Mouse (Mus musculus): ENCODE data around the gene Mpp6. TPM values are rescaled to one million over a fixed set of nuclear protein-coding genes. Genes with fewer than 3 reads are reported as not detected.

Mpp6 gene
- polyA plus RNA-seq, 1 experiment: 43.9 TPM

DNA sequence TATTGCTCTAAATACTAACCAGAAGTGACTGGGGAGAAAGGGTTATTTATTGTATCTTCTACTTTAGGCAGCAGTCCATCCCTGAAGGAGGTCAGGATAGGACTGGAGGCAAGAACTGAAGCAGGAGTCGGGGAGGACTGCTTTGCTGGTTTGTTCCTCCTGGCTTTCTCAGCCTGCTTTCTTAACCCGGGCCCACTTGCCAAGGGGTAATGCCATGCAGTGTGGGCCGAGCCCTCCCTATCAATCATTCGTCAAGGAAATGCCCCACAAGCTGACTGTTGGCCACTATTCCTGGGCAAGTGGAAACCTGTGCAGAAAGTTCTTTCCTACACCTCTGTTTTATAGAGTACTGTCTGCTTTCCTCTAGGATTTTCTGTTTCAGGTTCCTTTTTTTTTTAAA is 39.3 kb downstream of the Mpp6 start:
- DNase-seq (ENCODE audit: low spot score): no peak

DNA sequence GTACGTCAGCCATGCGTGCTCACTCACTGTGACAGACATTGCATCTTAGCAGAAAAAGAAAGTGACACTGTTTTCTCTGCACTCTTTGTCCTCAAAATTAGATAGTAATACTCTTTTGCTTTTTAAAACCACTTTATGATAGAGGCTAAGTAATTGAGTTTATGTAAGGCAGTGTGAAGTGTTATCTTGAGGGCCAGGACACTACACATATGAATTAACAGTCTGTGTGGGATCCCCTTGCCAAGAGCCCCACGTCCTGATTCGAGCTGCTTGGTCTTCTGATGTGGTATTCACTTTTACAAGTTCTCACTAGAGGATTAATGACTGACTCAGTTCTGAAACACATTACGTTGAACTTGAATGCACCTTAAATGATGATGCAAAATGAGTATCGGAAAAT is 49.8 kb downstream of the Mpp6 start:
- DNase-seq (ENCODE audit: low spot score): no peak

DNA sequence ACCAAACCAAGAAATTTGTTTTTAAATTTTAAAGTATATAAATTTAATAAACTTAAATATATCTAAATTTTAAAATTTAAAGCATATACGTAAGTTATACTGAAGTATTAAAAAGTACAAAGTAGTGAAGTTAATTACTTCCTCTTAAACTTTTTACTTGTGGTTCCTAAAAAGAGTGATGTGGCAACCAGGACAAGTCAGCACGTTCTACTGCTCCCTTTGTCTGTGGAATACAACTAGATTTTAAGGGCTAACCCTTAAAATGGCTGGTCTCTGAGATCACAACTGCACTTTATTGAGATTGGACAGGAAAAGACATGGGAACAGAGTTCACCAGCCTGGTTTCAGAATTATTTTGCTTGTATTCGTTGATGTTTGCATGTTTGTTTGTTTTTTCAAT is 53.0 kb downstream of the Mpp6 start:
- no peak for DNase-seq (ENCODE audit: low spot score)

DNA sequence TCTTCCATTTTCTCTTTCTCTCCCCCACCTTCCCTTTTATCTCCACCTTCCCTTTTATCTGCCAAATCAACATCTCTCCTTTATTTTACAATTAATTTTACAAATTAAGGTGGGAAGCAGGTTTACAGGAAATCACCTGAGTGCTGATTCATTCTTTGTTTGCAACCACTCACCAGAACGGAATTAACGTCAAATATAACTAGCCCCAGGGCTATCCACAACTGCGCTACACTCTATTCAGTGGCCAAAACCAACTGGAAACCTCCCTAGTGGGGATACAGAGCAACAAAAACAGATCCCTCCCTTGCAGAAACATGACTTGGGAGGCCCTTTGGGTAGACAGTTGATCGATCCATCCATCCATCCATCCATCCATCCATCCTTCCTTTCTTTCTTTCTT is 58.8 kb downstream of the Mpp6 start:
- DNase-seq (ENCODE audit: low spot score): no peak

DNA sequence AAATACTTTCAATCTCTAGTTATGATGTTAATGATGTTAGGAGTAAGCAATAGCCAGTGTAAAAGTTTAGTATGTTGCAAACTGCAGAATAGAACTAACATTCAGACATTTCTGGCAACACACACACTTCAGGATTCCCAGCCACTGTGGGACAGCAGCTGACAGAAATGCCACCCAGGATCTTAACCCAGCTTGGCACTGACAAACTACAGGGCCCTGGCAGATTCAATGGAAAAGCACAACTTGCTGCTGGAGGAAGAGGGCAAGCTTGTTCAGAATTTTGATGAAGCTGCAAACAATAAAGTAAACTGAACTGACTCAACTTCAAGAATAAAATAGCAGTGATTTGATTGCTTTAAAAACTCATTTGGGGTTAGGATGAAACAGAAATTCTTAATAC is 59.7 kb downstream of the Mpp6 start:
- no peak for DNase-seq (ENCODE audit: low spot score)

DNA sequence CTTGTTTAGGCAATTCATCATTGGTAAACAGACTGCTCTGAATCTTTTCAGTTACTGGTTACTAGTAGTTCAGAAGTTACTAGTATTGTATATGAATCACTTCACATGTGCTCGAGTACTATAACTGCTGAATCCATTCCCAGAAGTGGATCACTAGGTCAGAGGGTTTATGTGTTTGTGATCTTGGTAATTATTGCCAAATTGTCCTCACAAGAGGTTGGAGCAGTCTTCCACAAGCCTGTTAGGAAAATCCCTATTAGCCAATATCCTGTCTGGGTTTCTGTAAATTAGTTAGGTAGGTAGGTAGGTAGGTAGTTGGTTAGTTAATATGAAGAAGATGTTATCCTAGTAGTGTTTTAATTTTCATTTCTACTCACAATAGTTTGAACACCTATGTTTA is 65.7 kb downstream of the Mpp6 start:
- DNase-seq (ENCODE audit: low spot score): no peak

DNA sequence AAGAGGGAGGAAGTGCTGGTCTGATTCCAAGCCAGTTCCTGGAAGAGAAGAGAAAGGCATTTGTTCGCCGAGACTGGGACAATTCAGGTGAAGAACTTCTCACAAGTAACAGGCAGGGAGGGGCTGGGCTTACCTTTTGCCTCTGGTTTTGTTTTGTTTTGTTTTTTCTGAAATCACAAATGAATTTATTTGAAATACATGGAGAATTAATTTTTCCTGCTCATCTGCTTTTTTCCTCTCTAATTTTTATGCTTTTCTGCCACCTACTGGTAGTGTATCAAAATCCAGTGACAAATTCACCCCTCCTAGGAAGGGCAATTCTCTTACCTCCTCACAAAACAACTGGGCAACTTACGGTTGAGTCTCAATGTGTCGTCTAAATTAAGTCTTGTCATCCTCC is 70.1 kb downstream of the Mpp6 start:
- no peak for DNase-seq (ENCODE audit: low spot score)

DNA sequence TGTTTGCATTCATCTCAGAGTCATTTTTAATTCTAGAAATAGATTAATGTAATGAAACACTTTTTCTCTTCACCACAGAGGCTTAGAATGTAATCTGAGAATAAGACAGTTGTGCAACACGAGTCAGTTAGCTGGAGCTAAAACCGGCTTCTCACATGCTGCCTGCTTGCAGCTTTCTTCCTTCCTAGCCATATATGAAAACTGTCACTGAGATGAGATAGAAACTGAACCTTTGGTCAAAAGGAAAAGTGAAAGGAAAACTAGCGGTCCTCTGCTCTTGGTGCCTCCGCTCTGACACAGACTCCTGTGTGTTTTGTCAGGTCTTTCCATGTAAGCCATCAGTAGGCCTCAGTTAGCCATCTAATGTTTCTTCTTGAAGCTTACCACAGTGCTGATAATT is 77.9 kb downstream of the Mpp6 start:
- no peak for DNase-seq (ENCODE audit: low spot score)

DNA sequence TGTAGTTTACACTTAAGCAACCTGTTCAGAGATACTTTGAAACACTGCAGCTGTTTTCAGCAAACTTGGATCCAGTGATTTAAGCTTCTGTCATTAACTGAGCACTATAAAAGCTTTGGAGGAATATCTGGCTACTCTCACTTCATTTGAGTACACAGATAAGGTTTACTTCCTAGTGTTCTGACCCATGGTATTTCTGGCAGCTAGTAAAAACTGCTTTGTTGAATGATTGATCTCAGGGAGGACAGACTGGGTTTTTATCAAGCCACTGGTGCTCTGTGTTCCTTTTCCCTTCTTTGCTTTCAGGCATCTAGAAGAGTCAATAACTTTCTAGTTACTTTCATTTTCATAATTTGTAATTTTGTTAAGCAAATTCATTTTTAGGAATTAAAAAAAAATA is 79.3 kb downstream of the Mpp6 start:
- DNase-seq (ENCODE audit: low spot score): no peak

DNA sequence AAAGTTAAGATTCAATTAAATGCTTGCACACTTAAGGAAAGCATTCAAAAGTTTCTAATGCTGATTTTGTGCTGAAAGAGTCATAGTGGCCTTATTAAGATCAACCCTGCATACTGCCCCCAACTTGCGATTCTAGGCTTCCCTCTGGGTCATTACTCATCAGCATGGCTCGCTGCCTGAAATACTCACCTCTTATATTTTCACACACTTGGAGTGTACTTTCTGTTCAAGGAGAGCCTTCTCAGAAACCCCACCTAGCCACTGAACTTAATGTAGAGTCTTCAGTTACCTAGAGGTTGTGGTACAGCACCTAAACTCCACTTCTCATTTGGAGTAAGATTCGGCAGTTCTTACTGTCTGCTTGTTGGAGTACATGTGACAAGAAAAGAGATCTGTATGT is 81.6 kb downstream of the Mpp6 start:
- no peak for DNase-seq (ENCODE audit: low spot score)

DNA sequence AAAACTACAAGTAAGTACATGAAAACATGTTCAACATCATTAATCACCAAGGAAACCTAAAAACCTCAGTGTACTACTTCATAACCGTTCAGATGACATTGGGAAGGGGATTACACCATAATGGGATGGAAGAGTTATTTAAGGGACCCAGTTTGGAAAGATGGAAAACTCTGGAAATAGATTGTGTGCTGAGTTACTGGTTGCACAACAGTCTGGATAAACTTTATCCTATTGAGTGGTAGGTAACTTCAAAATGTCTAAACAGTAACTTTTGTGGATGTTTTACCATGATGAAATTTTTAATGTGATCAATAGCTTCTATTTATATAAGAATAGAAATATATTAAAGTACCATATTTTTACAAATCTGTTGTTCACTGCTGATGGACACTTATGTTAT is 82.1 kb downstream of the Mpp6 start:
- DNase-seq (ENCODE audit: low spot score): no peak

DNA sequence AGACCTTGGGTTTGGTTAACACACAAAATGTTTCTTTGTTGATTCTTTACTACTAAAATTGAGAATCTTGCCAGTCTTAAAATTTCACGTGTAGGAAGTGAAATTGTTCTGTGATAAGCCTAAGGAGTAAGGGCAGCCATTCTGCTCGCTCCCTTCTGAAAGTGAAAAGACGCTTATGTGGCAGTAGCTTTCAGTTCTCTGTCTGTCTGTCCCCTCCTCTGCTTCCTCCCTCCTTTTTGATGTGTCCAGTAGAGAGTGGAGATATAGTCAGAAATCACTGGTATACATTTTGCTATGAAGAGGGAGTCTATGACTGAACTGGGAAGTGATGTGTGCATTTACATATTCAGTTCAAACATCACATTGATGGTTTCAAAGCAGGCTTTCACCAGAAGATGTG is 82.8 kb downstream of the Mpp6 start:
- DNase-seq (ENCODE audit: low spot score): no peak

DNA sequence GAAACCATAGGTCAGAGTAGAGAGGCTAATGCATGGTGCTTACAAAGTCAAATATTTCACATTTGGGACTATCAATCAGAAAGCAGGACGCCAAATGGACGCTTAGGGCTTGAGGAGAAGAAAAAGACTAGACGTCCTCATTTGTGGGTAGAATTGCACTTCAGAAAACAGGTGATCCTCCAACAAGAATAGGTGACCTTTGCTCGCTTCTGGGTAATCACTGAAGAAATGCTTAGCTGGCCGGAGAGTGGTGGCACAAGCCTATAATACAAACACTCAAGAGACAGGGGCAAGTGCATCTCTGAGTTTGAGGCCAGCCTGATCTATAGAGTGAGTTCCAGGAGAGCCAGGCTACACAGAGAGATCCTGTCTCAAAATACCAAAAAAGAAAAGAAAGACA is 83.8 kb downstream of the Mpp6 start:
- DNase-seq (ENCODE audit: low spot score): no peak

DNA sequence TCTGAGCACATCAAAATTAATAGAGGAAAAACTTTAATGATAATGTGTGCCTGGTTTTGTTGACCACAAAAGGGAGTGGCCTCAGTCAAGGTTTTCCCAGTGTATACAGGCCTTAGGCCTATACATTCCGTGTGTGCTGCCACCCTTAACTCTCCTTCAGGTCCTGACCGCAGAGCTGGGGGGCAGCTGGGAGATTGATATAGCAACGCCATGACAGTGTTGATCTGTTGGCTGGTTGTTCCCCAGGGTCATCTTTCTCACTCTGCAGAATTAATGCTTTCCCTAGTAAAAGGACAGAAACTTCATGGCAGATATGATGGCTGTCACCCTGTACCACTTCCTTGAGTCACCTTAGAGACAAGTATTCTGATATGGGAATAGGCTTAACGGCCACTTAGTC is 94.3 kb downstream of the Mpp6 start:
- no peak for DNase-seq (ENCODE audit: low spot score)

DNA sequence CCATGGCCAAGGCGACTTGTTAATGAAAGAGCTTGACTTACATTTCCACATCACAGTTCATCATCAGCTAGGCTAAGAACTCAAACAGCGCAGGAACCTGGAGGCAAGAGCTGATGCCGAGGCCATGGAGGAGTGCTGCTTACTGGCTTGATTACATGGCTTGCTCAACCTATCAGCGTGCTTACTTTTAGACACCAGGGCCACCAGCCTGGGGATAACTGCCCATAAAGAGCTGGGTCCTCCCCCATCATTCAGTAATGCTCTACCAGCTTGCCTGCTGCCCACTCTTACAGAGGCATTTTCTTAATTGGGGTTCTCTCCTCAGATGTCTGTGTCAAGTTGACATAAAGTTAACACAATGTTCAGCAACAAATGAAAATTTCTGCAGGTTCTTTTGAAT is 95.1 kb downstream of the Mpp6 start:
- DNase-seq (ENCODE audit: low spot score): no peak

DNA sequence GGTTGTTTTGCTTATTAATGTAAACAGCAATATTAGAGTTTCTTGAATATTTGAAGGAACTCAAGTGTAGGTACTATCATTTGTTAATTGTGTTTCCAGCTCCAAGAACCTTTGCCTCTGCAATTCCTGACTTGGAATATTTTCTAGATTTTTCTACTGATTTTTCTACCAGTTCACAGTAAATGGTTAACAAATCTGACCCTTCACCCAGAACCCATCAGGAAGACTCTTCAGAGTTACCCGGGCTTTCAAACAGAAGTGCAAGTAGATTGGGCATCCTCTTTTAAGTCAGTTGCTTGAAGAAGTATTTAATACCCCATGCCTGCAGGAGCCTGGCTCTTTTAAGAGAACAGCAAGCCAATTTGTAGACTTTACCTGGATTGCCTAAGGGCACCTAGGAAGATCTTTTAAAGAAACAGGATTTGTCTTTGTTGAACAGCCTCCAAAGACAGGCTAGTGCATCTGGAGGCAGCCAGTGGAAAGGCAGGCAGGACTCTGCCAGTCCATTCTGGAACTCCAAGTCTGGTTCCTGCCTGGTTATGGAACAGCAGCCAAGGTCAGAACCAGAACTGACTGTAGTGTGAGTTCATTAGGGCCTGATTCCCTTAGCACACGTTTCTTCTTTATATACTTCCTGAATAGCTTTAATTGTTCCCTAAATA is 104.8 kb downstream of the Mpp6 start:
- DNase-seq (ENCODE audit: low spot score): no peak

DNA sequence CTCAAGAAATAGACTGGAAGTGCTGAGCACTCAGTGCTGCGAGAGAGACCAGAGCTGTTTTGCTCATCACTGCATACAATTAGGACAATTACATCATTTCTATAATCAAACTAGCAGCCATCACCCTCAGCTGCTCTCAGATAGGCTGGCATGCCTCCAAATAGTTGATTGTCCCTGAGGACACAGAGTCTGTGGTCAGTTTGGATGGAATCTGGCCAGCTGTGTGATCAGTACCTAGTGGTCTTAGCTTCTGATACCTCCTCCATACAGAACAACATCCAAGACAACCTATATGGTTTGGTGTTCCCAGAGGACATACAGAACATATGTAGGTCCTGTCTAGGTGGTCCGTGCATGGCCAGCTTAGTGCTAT is 105.3 kb downstream of the Mpp6 start:
- no peak for DNase-seq (ENCODE audit: low spot score)

DNA sequence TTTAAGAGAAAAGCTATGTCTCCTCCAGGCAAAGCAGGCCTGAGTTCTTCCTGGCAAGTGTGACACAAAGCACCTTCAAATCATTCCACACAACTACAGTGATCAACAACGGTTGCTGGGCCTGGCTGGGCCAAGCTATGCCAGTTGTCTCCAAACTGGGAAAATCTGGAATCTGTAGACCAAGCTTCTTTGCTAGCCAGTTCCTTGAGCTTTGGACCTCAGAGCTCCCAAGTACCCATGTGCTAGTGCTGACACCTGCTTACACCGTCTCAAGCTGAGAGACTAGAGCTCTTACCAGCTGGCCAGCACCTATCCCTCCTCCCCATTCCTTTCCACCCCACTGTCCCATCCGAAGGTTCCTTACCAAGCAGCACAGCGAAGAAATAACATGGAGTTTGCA is 105.9 kb downstream of the Mpp6 start:
- DNase-seq (ENCODE audit: low spot score): no peak

DNA sequence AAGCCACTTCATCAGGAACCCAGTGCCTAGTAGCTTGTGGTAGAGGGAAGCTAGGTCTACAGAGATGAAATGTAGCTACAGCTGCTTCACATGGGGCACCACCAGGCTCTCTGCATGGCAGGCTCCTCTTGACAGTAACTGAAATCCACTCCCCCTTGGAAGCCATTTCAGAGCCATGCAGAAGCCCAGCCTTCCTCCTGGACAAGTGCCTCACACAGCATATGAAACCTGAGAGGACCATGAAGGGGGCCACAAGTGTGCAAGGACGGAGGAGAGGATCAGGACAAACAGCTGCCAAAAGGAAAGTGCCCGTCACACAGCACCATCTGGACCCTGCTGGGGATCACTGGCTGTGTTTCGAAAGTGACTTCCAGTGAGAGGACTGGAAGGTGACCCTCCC is 108.6 kb downstream of the Mpp6 start:
- DNase-seq (ENCODE audit: low spot score): no peak

DNA sequence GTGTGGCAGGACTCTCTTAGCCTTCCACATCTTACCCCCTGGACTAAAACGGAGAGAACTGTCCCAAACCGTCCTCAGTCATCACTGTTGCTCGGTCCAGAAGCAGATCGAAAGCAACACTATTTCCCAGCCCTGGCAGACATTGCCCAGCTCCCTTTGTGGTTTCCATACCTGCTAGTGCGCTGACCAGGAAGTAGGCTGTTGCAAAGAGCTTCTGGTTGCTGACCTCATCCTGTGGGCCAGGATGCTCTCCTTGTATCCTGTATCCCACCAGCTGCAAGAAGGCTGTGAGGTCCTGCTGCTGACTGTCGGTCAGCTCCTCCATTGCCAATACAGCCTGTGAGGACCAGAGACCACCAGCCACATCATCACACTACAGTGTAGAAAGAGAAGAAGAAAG is 109.0 kb downstream of the Mpp6 start:
- DNase-seq (ENCODE audit: low spot score): no peak

DNA sequence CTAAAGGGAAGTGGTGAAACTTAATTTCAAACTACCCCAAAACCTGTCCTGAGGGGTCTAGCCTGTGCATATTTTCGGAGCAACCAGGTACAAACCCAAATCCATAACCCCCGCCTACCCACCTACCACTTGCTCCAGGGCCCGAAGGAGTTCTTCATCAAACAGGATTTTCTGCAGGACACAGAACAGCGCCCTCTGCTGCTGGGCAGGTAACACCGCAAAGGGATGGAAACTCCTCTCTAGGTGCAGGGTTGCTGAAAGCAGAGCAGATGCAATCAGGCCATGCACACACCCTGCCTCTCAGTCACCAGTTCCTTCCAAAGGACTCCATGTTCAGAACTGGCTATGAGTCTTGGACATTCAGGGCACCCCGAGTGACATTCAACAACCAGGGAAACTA is 110.8 kb downstream of the Mpp6 start:
- no peak for DNase-seq (ENCODE audit: low spot score)

DNA sequence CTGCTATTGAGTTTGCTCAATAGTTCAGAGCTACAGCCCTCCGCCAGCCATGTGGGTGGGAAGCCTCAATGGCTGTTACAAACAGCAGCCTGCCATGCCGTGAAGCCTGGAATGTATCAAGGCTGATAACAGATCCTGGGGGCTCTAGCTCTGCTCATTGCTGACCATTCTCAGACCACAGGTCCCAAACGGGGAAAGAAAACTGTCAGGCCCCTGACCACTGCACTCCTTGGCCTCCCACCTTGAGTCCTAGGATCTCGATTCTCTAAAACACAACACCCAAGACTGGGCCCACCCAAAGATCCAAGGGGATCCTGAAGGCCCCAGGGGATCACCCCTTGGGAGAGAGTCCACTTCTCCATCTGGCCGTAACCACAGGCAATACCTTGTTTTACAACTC is 112.3 kb downstream of the Mpp6 start:
- DNase-seq (ENCODE audit: low spot score): no peak

DNA sequence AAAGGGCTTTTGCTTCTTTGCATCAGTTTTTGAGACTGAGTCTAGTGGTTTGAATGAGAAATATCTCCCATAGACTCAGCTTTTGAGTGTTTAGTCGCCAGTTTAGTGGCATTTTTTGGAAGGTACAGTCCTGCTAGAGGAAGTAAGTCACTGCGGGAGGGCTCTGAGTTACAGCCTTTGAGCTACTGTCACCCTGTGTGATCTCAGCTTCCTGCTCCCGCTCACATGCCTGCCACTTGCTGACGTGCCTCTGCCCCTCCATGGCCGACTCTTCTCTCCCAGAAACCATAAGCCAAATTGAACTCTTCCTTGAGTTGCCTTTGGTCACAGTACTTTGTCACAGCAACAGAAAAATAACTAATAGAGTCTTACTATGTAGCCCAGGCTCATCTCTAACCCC is 112.9 kb downstream of the Mpp6 start:
- DNase-seq (ENCODE audit: low spot score): no peak

DNA sequence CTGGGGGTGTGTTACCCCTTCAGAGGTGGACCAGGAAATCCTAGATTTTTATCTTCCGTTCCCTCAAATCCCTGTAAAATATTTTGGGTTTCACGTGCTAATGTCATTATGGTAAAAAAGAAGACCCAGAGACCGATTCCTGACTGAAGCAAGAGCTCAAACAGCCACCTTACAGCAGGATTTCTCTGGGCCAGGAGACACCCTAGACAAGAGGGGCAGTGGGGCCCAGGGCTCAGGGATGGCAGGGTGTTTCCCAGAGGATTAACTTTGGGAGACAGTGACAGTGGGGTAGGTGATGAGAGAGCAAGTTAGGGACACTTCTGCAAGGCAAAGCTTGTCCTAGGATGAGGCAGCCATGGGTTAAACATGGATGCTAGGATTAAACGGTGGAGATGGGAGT is 113.6 kb downstream of the Mpp6 start:
- DNase-seq (ENCODE audit: low spot score): no peak

DNA sequence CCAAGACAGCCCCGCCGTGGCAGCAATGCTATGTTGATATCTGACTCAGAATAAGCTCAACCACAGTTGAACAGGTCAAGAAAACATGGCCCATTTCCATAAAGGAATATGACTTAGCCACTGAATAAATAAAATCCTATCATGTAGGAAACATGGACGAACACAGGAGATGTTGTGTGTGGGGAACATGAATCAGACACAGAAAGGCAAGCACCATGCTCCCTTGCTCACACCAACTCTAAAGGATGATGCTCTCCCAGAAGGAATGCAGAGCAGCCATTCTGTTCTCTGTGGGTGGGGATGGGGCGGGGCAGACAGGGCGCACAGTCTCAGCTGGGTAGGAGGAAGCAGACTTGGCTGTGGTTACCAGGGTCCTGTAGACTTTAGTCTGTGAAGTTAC is 115.2 kb downstream of the Mpp6 start:
- DNase-seq (ENCODE audit: low spot score): no peak

Data from urinary bladder, adult 2 months (tissue).